Comparison of ENCODE assay signal across 8 mouse cellular contexts in genomic region chr8:120216855-120217830, GRCm38 (mm10). TPM values are rescaled to one million over a fixed set of nuclear protein-coding genes. Genes with fewer than 3 reads are reported as not detected.
DNase-seq lines count a peak whose midpoint lies in the region; ATAC-seq and TF ChIP-seq lines count a peak whose summit lies in the region.

No protein-coding gene starts in this region.

- H3K27me3 ChIP-seq in intestine, postnatal 0 days (replicated peaks; ENCODE audit: control insufficient read depth, insufficient read depth, low read length), result no peaks in the 10 kb centered on the region; the same call in 1 of the 2 replicates

- ATAC-seq in granulocyte monocyte progenitor cell, adult 5-6 weeks (replicated peaks; ENCODE audit: poor library complexity, severe bottlenecking), result peak; percentile 74
- ATAC-seq in intestine, postnatal 0 days, result peak; percentile 65; the same call in 1 of the 2 replicates

- H3K4me1 ChIP-seq in intestine, postnatal 0 days (replicated peaks; ENCODE audit: control insufficient read depth, insufficient read depth, low read length), result peaks cover 6% of the 10 kb centered on the region

- WGBS in intestine, postnatal 0 days, result 23% methylated on average over 13 of the region's 13 CpGs

- no peaks in the 10 kb centered on the region for H3K9me3 ChIP-seq in intestine, postnatal 0 days (ENCODE audit: control insufficient read depth)

- no peak overlapping the region for H3K27ac ChIP-seq in intestine, postnatal 0 days (ENCODE audit: low read depth, low read length)

- no peak overlapping the region for H3K9ac ChIP-seq in intestine, postnatal 0 days (ENCODE audit: low read depth, low read length)

- H3K4me3 ChIP-seq in intestine, postnatal 0 days (ENCODE audit: low read depth, low read length), result no peak overlapping the region

- H3K4me2 ChIP-seq in intestine, postnatal 0 days (replicated peaks; ENCODE audit: low read depth), result 0 out of 2 replicates have a peak overlapping the region, but pooled peaks have one; percentile 24

- intact Hi-C loops in left cerebral cortex, postnatal 10 days (cut with DNase I), result loop anchor here (5.0 kb wide), 1 partner anchor 40 kb away; the partner anchor contains the start of gene Fam92b

- no peaks in the 10 kb centered on the region for H3K36me3 ChIP-seq in intestine, postnatal 0 days (ENCODE audit: control insufficient read depth, insufficient read depth)

- TF ChIP-seq CTCF in intestine, postnatal 0 days (IDR thresholded peaks at IDR 0.05; ENCODE audit: low read depth), result no peak

- peak; percentile 43 for DNase-seq in urinary bladder, postnatal 14 days (ENCODE audit: low spot score)
- DNase-seq in urinary bladder, postnatal 10 days (ENCODE audit: low spot score), result no peak
- DNase-seq in lung, postnatal 4 days, result peak; percentile 55 to 80
- no peak for DNase-seq in ovary, postnatal 36 days (ENCODE audit: low spot score)
- DNase-seq in left cerebral cortex, postnatal 10 days (ENCODE audit: extremely low spot score in 1 of 2, low spot score in 2 of 2), result no peak
- DNase-seq in ovary, postnatal 14 days (ENCODE audit: low spot score), result no peak

RNA-seq across cellular contexts. Expression of gene Gse1, which starts 11.1 kb away (rescaled TPM):
- 32.7 and 40.9 TPM in 2 replicates for total RNA-seq in granulocyte monocyte progenitor cell, adult 5-6 weeks (2014; fragmentation: Nextera tagmentation)
- total RNA-seq in granulocyte monocyte progenitor cell, adult 5-6 weeks (2017), result 6.9 and 8.4 TPM in 2 replicates
- polyA plus RNA-seq in intestine, postnatal 0 days (2015; fragmentation: Nextera tagmentation; extraction: Ambion mirVana), result 6.4 and 7.8 TPM in 2 replicates
- 10 to 100 TPM; 41.7 to 45.3 TPM for total RNA-seq in left cerebral cortex, postnatal 10 days (2021)

RNA-seq across cellular contexts. Expression of gene Fam92b, which starts 39.9 kb away (rescaled TPM):
- total RNA-seq in granulocyte monocyte progenitor cell, adult 5-6 weeks (2014; fragmentation: Nextera tagmentation), result not detected in 2 replicates
- total RNA-seq in granulocyte monocyte progenitor cell, adult 5-6 weeks (2017), result not detected in 2 replicates
- polyA plus RNA-seq in intestine, postnatal 0 days (2015; fragmentation: Nextera tagmentation; extraction: Ambion mirVana), result 0.29 TPM in 1 of 2 replicates, not detected in the other
- total RNA-seq in left cerebral cortex, postnatal 10 days (2021), result under 1 TPM; 0.39 to 0.61 TPM

Comparison
In these comparisons a context has a peak if more than half of its experiments do, and no peak if none do; other contexts are left out.
1. DNase-seq: peak in urinary bladder, postnatal 14 days (single experiment) and lung, postnatal 4 days (2 of 2); none in urinary bladder, postnatal 10 days (single experiment), ovary, postnatal 36 days (single experiment), left cerebral cortex, postnatal 10 days (0 of 2) and ovary, postnatal 14 days (single experiment).